ENCODE assay signal across 24 mouse cellular contexts in the genomic region with DNA sequence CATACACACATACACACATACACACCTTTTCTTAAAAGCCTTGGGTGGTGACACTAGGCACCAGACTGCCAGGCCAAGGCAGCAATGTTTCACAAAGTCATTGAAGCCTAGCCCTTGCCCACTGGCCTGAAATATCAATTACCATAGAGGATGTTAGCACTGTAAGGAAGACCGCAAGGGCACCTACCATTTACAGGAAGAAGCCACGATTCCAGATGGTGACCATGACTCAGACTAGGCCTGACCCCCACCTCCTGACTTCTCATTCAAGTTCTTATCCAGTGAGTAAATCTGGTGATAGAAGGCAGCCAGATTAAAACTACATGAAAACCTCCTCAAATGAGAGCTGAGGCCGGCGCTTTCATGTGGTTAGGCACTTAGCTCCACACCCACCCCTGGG.
A peak's percentile ranks its signal among the peaks of the same experiment; 100 is the strongest.
DNase-seq lines count a peak whose midpoint lies in the region; ATAC-seq lines count a peak whose summit lies in the region.
"Had no signal": no experiment of that assay in that cellular context is flagged by ENCODE, and none has a peak within 500 bp of the region (broad histone marks: within the 10 kb centered on the region; RNA-seq: fewer than 3 reads in every experiment).

No protein-coding gene starts in this region.

- H3K27me3 ChIP-seq in kidney, embryonic 16.5 days (ENCODE audit: insufficient read depth, low read length): no peaks in the 10 kb centered on the region; the same call in 1 of the 2 replicates
- H3K27me3 ChIP-seq: heart, embryonic 13.5 days; hindbrain, embryonic 15.5 days had no signal

- intact Hi-C loops in heart, postnatal 10 days (cut with DNase I): no loop called here

- WGBS in kidney, embryonic 16.5 days: 59% methylated on average over 4 of the region's 4 CpGs

- H3K36me3 ChIP-seq in kidney, embryonic 16.5 days (ENCODE audit: insufficient read depth, low read length): no peaks in the 10 kb centered on the region
- H3K36me3 ChIP-seq: embryonic facial prominence, embryonic 10.5 days; embryonic facial prominence, embryonic 13.5 days; forebrain, embryonic 12.5 days; forebrain, embryonic 15.5 days; heart, embryonic 10.5 days; heart, embryonic 13.5 days; hindbrain, embryonic 12.5 days; hindbrain, embryonic 15.5 days had no signal

- peak; percentile 27 for DNase-seq in heart, adult 11 months
- no peak for DNase-seq in heart, postnatal 10 days
- DNase-seq in kidney, postnatal 25 days: no peak
- DNase-seq in Muller cell, postnatal 12 days (ENCODE audit: inconsistent ontology term): peak; percentile 6
- DNase-seq in layer of hippocampus, adult 9-11 months: no peak
- DNase-seq: adrenal gland, adult 2 months; adrenal gland, postnatal 14 days; cerebellum, adult 11 months; cerebellum, adult 2 months; cerebellum, adult 9-11 months; cerebellum, postnatal 25 days; embryo, embryonic 11 days; gastrocnemius, postnatal 25 days; heart, adult 2 months had no signal

- H3K4me2 ChIP-seq in kidney, embryonic 16.5 days (replicated peaks; ENCODE audit: low read depth, low read length): no peak overlapping the region
- H3K4me2 ChIP-seq: embryonic facial prominence, embryonic 13.5 days; forebrain, embryonic 12.5 days; forebrain, embryonic 15.5 days; heart, embryonic 13.5 days; hindbrain, embryonic 12.5 days; hindbrain, embryonic 15.5 days had no signal

- no peak overlapping the region for H3K27ac ChIP-seq in kidney, embryonic 16.5 days (ENCODE audit: low read length)
- H3K27ac ChIP-seq: embryonic facial prominence, embryonic 10.5 days; embryonic facial prominence, embryonic 13.5 days; forebrain, embryonic 12.5 days; forebrain, embryonic 15.5 days; heart, adult 2 months; heart, embryonic 10.5 days; heart, embryonic 13.5 days; hindbrain, embryonic 12.5 days; hindbrain, embryonic 15.5 days had no signal

- no peak overlapping the region for H3K9ac ChIP-seq in kidney, embryonic 16.5 days (replicated peaks; ENCODE audit: low read length)
- H3K9ac ChIP-seq: embryonic facial prominence, embryonic 13.5 days; forebrain, embryonic 12.5 days; forebrain, embryonic 15.5 days; heart, embryonic 13.5 days; hindbrain, embryonic 12.5 days; hindbrain, embryonic 15.5 days had no signal

- peak; percentile 36; the same call in 1 of the 2 replicates for ATAC-seq in kidney, embryonic 16.5 days (ENCODE audit: low FRiP score, low TSS enrichment)
- ATAC-seq: forebrain, embryonic 15.5 days had no signal

- no peak overlapping the region for H3K4me3 ChIP-seq in kidney, embryonic 16.5 days (ENCODE audit: low read length)
- H3K4me3 ChIP-seq: embryonic facial prominence, embryonic 10.5 days; embryonic facial prominence, embryonic 13.5 days; erythroblast, embryonic 14.5 days; forebrain, embryonic 12.5 days; forebrain, embryonic 15.5 days; heart, adult 2 months; heart, embryonic 10.5 days; heart, embryonic 13.5 days; hindbrain, embryonic 12.5 days; hindbrain, embryonic 15.5 days had no signal

- H3K9me3 ChIP-seq in kidney, embryonic 16.5 days (ENCODE audit: low read length): no peaks in the 10 kb centered on the region
- H3K9me3 ChIP-seq: embryonic facial prominence, embryonic 10.5 days; embryonic facial prominence, embryonic 13.5 days; forebrain, embryonic 12.5 days; forebrain, embryonic 15.5 days; heart, embryonic 10.5 days; heart, embryonic 13.5 days; hindbrain, embryonic 12.5 days; hindbrain, embryonic 15.5 days had no signal

- peaks cover 8% of the 10 kb centered on the region; the same call in 1 of the 2 replicates for H3K4me1 ChIP-seq in kidney, embryonic 16.5 days (ENCODE audit: insufficient read depth, low read length)

Comparison
In these comparisons a context has a peak if more than half of its experiments do, and no peak if none do; other contexts are left out.
1. DNase-seq: peak in heart, adult 11 months (single experiment) and Muller cell, postnatal 12 days (single experiment); none in heart, postnatal 10 days (0 of 2), kidney, postnatal 25 days (0 of 2) and layer of hippocampus, adult 9-11 months (single experiment).